Comparison of ENCODE assay signal across 1 mouse cellular context in genomic region chr2:90679061-90679810, GRCm38 (mm10).
TF ChIP-seq lines count a peak whose summit lies in the region.

No protein-coding gene starts in this region.

TF ChIP-seq in MEL, 35 proteins besides CTCF, POLR2A, EP300 and RAD21 (continued from another document):
- peak; percentile 77 for TF ChIP-seq MAX (IDR thresholded peaks at IDR 0.05; ENCODE audit: low read length)
- peak; percentile 70 for TF ChIP-seq CHD2 (IDR thresholded peaks at IDR 0.05; ENCODE audit: low read length)
- TF ChIP-seq USF1 (IDR thresholded peaks at IDR 0.05; ENCODE audit: low read depth, low read length): peak; percentile 50; the same call in 1 of the 2 replicates
- TF ChIP-seq MXI1 (IDR thresholded peaks at IDR 0.05; ENCODE audit: low read depth, low read length): peak; percentile 77
- no peak for TF ChIP-seq RCOR1 (IDR thresholded peaks at IDR 0.05; ENCODE audit: low read depth, low read length)
- TF ChIP-seq GABPA (IDR thresholded peaks at IDR 0.05; ENCODE audit: low read depth, low read length): no peak
